Mouse (Mus musculus): Measurements from ENCODE around the gene Cdc25b. TPM values are rescaled to one million over a fixed set of nuclear protein-coding genes. Genes with fewer than 3 reads are reported as not detected.

The Cdc25b gene
- polyA plus RNA-seq, 1 experiment from 2014 or later = 36.1 TPM

- no peaks in the 10 kb centered on the region for H3K9me3 ChIP-seq (replicated peaks; ENCODE audit: low read length)
Measured at GRCm38 (mm10) chr2:131196606-131197316, 10.0 kb downstream of the Cdc25b start.

GRCm38 (mm10) chr2:131200710-131201109, 14.0 kb downstream of the Cdc25b start:
- TF ChIP-seq CTCF (IDR thresholded peaks at IDR 0.05; ENCODE audit: low read depth) = no peak
- H3K9ac ChIP-seq (ENCODE audit: low read depth, low read length) = no peak overlapping the region
- 0 out of 2 replicates have a peak, but pooled peaks cover 4% of the 10 kb centered on the region for H3K4me1 ChIP-seq (replicated peaks; ENCODE audit: insufficient read depth, low read length)
- no peak overlapping the region for H3K4me3 ChIP-seq (replicated peaks; ENCODE audit: low read depth, low read length)
- H3K27ac ChIP-seq = no peak overlapping the region
- 82% methylated on average over 2 of the region's 2 CpGs for WGBS
- no peaks in the 10 kb centered on the region for H3K9me3 ChIP-seq (replicated peaks; ENCODE audit: low read length)
- peaks cover 14% of the 10 kb centered on the region; the same call in 1 of the 2 replicates for H3K36me3 ChIP-seq (ENCODE audit: insufficient read depth, low read length)
- DNase-seq (ENCODE audit: low spot score) (no peak), ATAC-seq (replicated peaks; ENCODE audit: low FRiP score, low read depth) (no peak)
- no peak overlapping the region for H3K4me2 ChIP-seq (ENCODE audit: low read length)
- no peaks in the 10 kb centered on the region for H3K27me3 ChIP-seq (ENCODE audit: insufficient read depth, low read length)

More at GRCm38 (mm10) chr2:131196606-131197316, 10.0 kb downstream of the Cdc25b start:
- H3K4me1 ChIP-seq (replicated peaks; ENCODE audit: insufficient read depth, low read length) = no peaks in the 10 kb centered on the region
- peaks cover 47% of the 10 kb centered on the region for H3K36me3 ChIP-seq (ENCODE audit: insufficient read depth, low read length)
- H3K4me2 ChIP-seq (ENCODE audit: low read length) = no peak overlapping the region
- TF ChIP-seq CTCF (IDR thresholded peaks at IDR 0.05; ENCODE audit: low read depth) = no peak
- no peak for DNase-seq (ENCODE audit: low spot score)
- no peak overlapping the region for H3K27ac ChIP-seq
- H3K27me3 ChIP-seq (ENCODE audit: insufficient read depth, low read length) = no peaks in the 10 kb centered on the region
- WGBS = 92% methylated on average over 16 of the region's 16 CpGs
- H3K9ac ChIP-seq (ENCODE audit: low read depth, low read length) = no peak overlapping the region
- H3K4me3 ChIP-seq (replicated peaks; ENCODE audit: low read depth, low read length) = no peak overlapping the region
- ATAC-seq (replicated peaks; ENCODE audit: low FRiP score, low read depth) = no peak

- no peak overlapping the region for H3K9ac ChIP-seq (ENCODE audit: low read depth, low read length)
- no peak overlapping the region for H3K4me2 ChIP-seq (ENCODE audit: low read length)
- no peak overlapping the region for H3K27ac ChIP-seq
- DNase-seq (ENCODE audit: low spot score) = no peak
- no peak overlapping the region for H3K4me3 ChIP-seq (replicated peaks; ENCODE audit: low read depth, low read length)
- no peak for ATAC-seq (replicated peaks; ENCODE audit: low FRiP score, low read depth)
- 0 out of 2 replicates have a peak, but pooled peaks cover 4% of the 10 kb centered on the region for H3K4me1 ChIP-seq (replicated peaks; ENCODE audit: insufficient read depth, low read length)
- 97% methylated on average over 3 of the region's 3 CpGs for WGBS
- H3K27me3 ChIP-seq (ENCODE audit: insufficient read depth, low read length) = no peaks in the 10 kb centered on the region
- TF ChIP-seq CTCF (IDR thresholded peaks at IDR 0.05; ENCODE audit: low read depth) = no peak
- H3K9me3 ChIP-seq (replicated peaks; ENCODE audit: low read length) = no peaks in the 10 kb centered on the region
- peaks cover 14% of the 10 kb centered on the region; the same call in 1 of the 2 replicates for H3K36me3 ChIP-seq (ENCODE audit: insufficient read depth, low read length)
Measured at GRCm38 (mm10) chr2:131201262-131201661, 14.5 kb downstream of the Cdc25b start.

GRCm38 (mm10) chr2:131203816-131204409, 17.2 kb downstream of the Cdc25b start:
- Histone ChIP-seq H3K36me3 (ENCODE audit: insufficient read depth, low read length) (no peaks in the 10 kb centered on the region), H3K27ac (peak overlapping the region; percentile 89), H3K27me3 (ENCODE audit: insufficient read depth, low read length) (no peaks in the 10 kb centered on the region), H3K9ac (ENCODE audit: low read depth, low read length) (no peak overlapping the region), H3K4me3 (replicated peaks; ENCODE audit: low read depth, low read length) (no peak overlapping the region), H3K9me3 (replicated peaks; ENCODE audit: low read length) (no peaks in the 10 kb centered on the region), H3K4me2 (ENCODE audit: low read length) (no peak overlapping the region), H3K4me1 (replicated peaks; ENCODE audit: insufficient read depth, low read length) (0 out of 2 replicates have a peak, but pooled peaks cover 4% of the 10 kb centered on the region)
- no peak for TF ChIP-seq CTCF (IDR thresholded peaks at IDR 0.05; ENCODE audit: low read depth)
- DNase-seq (ENCODE audit: low spot score) = no peak
- ATAC-seq (replicated peaks; ENCODE audit: low FRiP score, low read depth) = no peak
- WGBS = 68% methylated on average over 6 of the region's 6 CpGs

GRCm38 (mm10) chr2:131204410-131204981, 17.7 kb downstream of the Cdc25b start:
- TF ChIP-seq CTCF (IDR thresholded peaks at IDR 0.05; ENCODE audit: low read depth) = no peak
- DNase-seq (ENCODE audit: low spot score) (peak; percentile 90), ATAC-seq (replicated peaks; ENCODE audit: low FRiP score, low read depth) (peak; percentile 86)
- no peaks in the 10 kb centered on the region for H3K36me3 ChIP-seq (ENCODE audit: insufficient read depth, low read length)
- no peaks in the 10 kb centered on the region for H3K9me3 ChIP-seq (replicated peaks; ENCODE audit: low read length)
- H3K4me1 ChIP-seq (replicated peaks; ENCODE audit: insufficient read depth, low read length) = peaks cover 10% of the 10 kb centered on the region; the same call in 1 of the 2 replicates
- H3K4me2 ChIP-seq (ENCODE audit: low read length) = no peak overlapping the region
- no peak overlapping the region for H3K4me3 ChIP-seq (replicated peaks; ENCODE audit: low read depth, low read length)
- H3K9ac ChIP-seq (ENCODE audit: low read depth, low read length) = peak overlapping the region; percentile 24; the same call in 1 of the 2 replicates
- H3K27me3 ChIP-seq (ENCODE audit: insufficient read depth, low read length) = no peaks in the 10 kb centered on the region
- WGBS = 25% methylated on average over 7 of the region's 7 CpGs
- H3K27ac ChIP-seq = peak overlapping the region; percentile 89

GRCm38 (mm10) chr2:131205521-131206182, 18.9 kb downstream of the Cdc25b start:
- 0 out of 2 replicates have a peak overlapping the region, but pooled peaks have one; percentile 89 for H3K27ac ChIP-seq
- no peak overlapping the region for H3K4me2 ChIP-seq (ENCODE audit: low read length)

More at GRCm38 (mm10) chr2:131205521-131206182, 18.9 kb downstream of the Cdc25b start:
- no peak for ATAC-seq (replicated peaks; ENCODE audit: low FRiP score, low read depth)
- H3K9ac ChIP-seq (ENCODE audit: low read depth, low read length) = no peak overlapping the region
- no peak overlapping the region for H3K4me3 ChIP-seq (replicated peaks; ENCODE audit: low read depth, low read length)
- no peaks in the 10 kb centered on the region for H3K9me3 ChIP-seq (replicated peaks; ENCODE audit: low read length)
- no peaks in the 10 kb centered on the region for H3K36me3 ChIP-seq (ENCODE audit: insufficient read depth, low read length)
- H3K27me3 ChIP-seq (ENCODE audit: insufficient read depth, low read length) = no peaks in the 10 kb centered on the region
- WGBS = 81% methylated on average over 8 of the region's 8 CpGs
- no peak for DNase-seq (ENCODE audit: low spot score)
- peaks cover 12% of the 10 kb centered on the region; the same call in 1 of the 2 replicates for H3K4me1 ChIP-seq (replicated peaks; ENCODE audit: insufficient read depth, low read length)
- no peak for TF ChIP-seq CTCF (IDR thresholded peaks at IDR 0.05; ENCODE audit: low read depth)
